In genomic region chr16:42340865-42341264, GRCm38 (mm10) we compare ENCODE assay signal across 8 mouse cellular contexts. TPM values are rescaled to one million over a fixed set of nuclear protein-coding genes. Genes with fewer than 3 reads are reported as not detected.
DNase-seq lines count a peak whose midpoint lies in the region; ATAC-seq lines count a peak whose summit lies in the region.
"Not testable (repeated sequence)": the region's sequence is repeated elsewhere in the genome, so short reads cannot be mapped to it uniquely, and the experiment has no call there.
"Had no signal": no experiment of that assay in that cellular context is flagged by ENCODE, and none has a peak within 500 bp of the region (broad histone marks: within the 10 kb centered on the region; RNA-seq: fewer than 3 reads in every experiment).

No protein-coding gene starts in this region.

- H3K9me3 ChIP-seq in embryonic facial prominence, embryonic 11.5 days (replicated peaks; ENCODE audit: control insufficient read depth, low read length); forebrain, embryonic 12.5 days; heart, embryonic 13.5 days; hindbrain, embryonic 15.5 days; limb, embryonic 12.5 days; midbrain, embryonic 13.5 days; neural tube, embryonic 13.5 days: not testable (repeated sequence)

- peak; percentile 13 for DNase-seq in embryonic facial prominence, embryonic 11.5 days (ENCODE audit: low spot score)

- H3K4me1 ChIP-seq in embryonic facial prominence, embryonic 11.5 days (ENCODE audit: control insufficient read depth, insufficient read depth, low read length), result not testable (repeated sequence)
- H3K4me1 ChIP-seq in forebrain, embryonic 12.5 days, result peaks cover 32% of the 10 kb centered on the region
- H3K4me1 ChIP-seq in heart, embryonic 13.5 days, result peaks cover 22% of the 10 kb centered on the region
- peaks cover 16% of the 10 kb centered on the region for H3K4me1 ChIP-seq in hindbrain, embryonic 15.5 days (replicated peaks)
- H3K4me1 ChIP-seq in limb, embryonic 12.5 days (replicated peaks), result peaks cover 40% of the 10 kb centered on the region
- peaks cover 35% of the 10 kb centered on the region for H3K4me1 ChIP-seq in midbrain, embryonic 13.5 days (replicated peaks)
- H3K4me1 ChIP-seq in neural tube, embryonic 13.5 days (replicated peaks), result peaks cover 41% of the 10 kb centered on the region

- H3K4me2 ChIP-seq in embryonic facial prominence, embryonic 11.5 days (ENCODE audit: low read depth, low read length), result not testable (repeated sequence)
- H3K4me2 ChIP-seq in forebrain, embryonic 12.5 days, result peak overlapping the region; percentile 77
- peak overlapping the region; percentile 94 for H3K4me2 ChIP-seq in heart, embryonic 13.5 days
- peak overlapping the region; percentile 51 for H3K4me2 ChIP-seq in hindbrain, embryonic 15.5 days
- peak overlapping the region; percentile 81 for H3K4me2 ChIP-seq in limb, embryonic 12.5 days
- peak overlapping the region; percentile 56 for H3K4me2 ChIP-seq in midbrain, embryonic 13.5 days (replicated peaks)
- peak overlapping the region; percentile 64 for H3K4me2 ChIP-seq in neural tube, embryonic 13.5 days

- H3K27me3 ChIP-seq in embryonic facial prominence, embryonic 11.5 days (ENCODE audit: control insufficient read depth, insufficient read depth, low read length); forebrain, embryonic 12.5 days; heart, embryonic 13.5 days (replicated peaks); hindbrain, embryonic 15.5 days; limb, embryonic 12.5 days; midbrain, embryonic 13.5 days; neural tube, embryonic 13.5 days: not testable (repeated sequence)

- not testable (repeated sequence) for H3K4me3 ChIP-seq in embryonic facial prominence, embryonic 11.5 days (ENCODE audit: low read depth, low read length); heart, embryonic 13.5 days
- peak overlapping the region; percentile 49 for H3K4me3 ChIP-seq in forebrain, embryonic 12.5 days (replicated peaks)
- peak overlapping the region; percentile 82 for H3K4me3 ChIP-seq in hindbrain, embryonic 15.5 days
- peak overlapping the region; percentile 40; the same call in 1 of the 2 replicates for H3K4me3 ChIP-seq in limb, embryonic 12.5 days (replicated peaks)
- peak overlapping the region; percentile 68; the same call in 1 of the 2 replicates for H3K4me3 ChIP-seq in midbrain, embryonic 13.5 days (replicated peaks)
- H3K4me3 ChIP-seq in neural tube, embryonic 13.5 days, result peak overlapping the region; percentile 63

- 0% methylated on average over 2 of the region's 3 CpGs for WGBS in embryonic facial prominence, embryonic 11.5 days
- 7% methylated on average over 2 of the region's 3 CpGs for WGBS in forebrain, embryonic 12.5 days
- WGBS in heart, embryonic 13.5 days, result 32% methylated on average over 2 of the region's 3 CpGs
- WGBS in hindbrain, embryonic 15.5 days, result 7% methylated on average over 2 of the region's 3 CpGs
- 4% methylated on average over 2 of the region's 3 CpGs for WGBS in limb, embryonic 12.5 days
- WGBS in midbrain, embryonic 13.5 days, result 9% methylated on average over 2 of the region's 3 CpGs
- 10% methylated on average over 2 of the region's 3 CpGs for WGBS in neural tube, embryonic 13.5 days

- not testable (repeated sequence) for H3K36me3 ChIP-seq in embryonic facial prominence, embryonic 11.5 days (replicated peaks; ENCODE audit: control insufficient read depth, insufficient read depth, low read depth, low read length); forebrain, embryonic 12.5 days (replicated peaks); heart, embryonic 13.5 days; hindbrain, embryonic 15.5 days; limb, embryonic 12.5 days; midbrain, embryonic 13.5 days; neural tube, embryonic 13.5 days

- ATAC-seq in embryonic facial prominence, embryonic 11.5 days (replicated peaks; ENCODE audit: insufficient number of reproducible peaks, low FRiP score, low TSS enrichment, low read depth), result peak; percentile 67
- ATAC-seq in forebrain, embryonic 12.5 days (ENCODE audit: low FRiP score), result peak; percentile 78
- ATAC-seq in heart, embryonic 13.5 days (ENCODE audit: extremely low read depth, insufficient number of reproducible peaks, low FRiP score, low TSS enrichment), result not testable (repeated sequence)
- peak; percentile 45 for ATAC-seq in hindbrain, embryonic 15.5 days (ENCODE audit: low FRiP score, low read depth)
- ATAC-seq in limb, embryonic 12.5 days (ENCODE audit: insufficient number of reproducible peaks, insufficient read depth, low FRiP score, low TSS enrichment, low read depth), result peak; percentile 73
- ATAC-seq in midbrain, embryonic 13.5 days, result peak; percentile 66
- ATAC-seq in neural tube, embryonic 13.5 days (ENCODE audit: low read depth), result peak; percentile 52

- H3K9ac ChIP-seq in embryonic facial prominence, embryonic 11.5 days (replicated peaks; ENCODE audit: low read length); forebrain, embryonic 12.5 days; heart, embryonic 13.5 days; hindbrain, embryonic 15.5 days; limb, embryonic 12.5 days (replicated peaks); midbrain, embryonic 13.5 days (replicated peaks); neural tube, embryonic 13.5 days: not testable (repeated sequence)

- H3K27ac ChIP-seq in embryonic facial prominence, embryonic 11.5 days (replicated peaks; ENCODE audit: low read depth, low read length); forebrain, embryonic 12.5 days; heart, embryonic 13.5 days (replicated peaks); limb, embryonic 12.5 days: not testable (repeated sequence)
- H3K27ac ChIP-seq in hindbrain, embryonic 15.5 days (replicated peaks), result peak overlapping the region; percentile 90
- peak overlapping the region; percentile 91 for H3K27ac ChIP-seq in midbrain, embryonic 13.5 days
- peak overlapping the region; percentile 89 for H3K27ac ChIP-seq in neural tube, embryonic 13.5 days (replicated peaks)

RNA-seq across cellular contexts. Expression of gene Gap43, which starts 0.4 kb away (rescaled TPM):
- polyA plus RNA-seq in embryonic facial prominence, embryonic 11.5 days (2014; fragmentation: Nextera tagmentation; extraction: Ambion mirVana), result 153 and 165 TPM in 2 replicates
- 208 and 225 TPM in 2 replicates for polyA plus RNA-seq in forebrain, embryonic 12.5 days (2016; fragmentation: Nextera tagmentation; extraction: Ambion mirVana)
- polyA plus RNA-seq in heart, embryonic 13.5 days (2015; fragmentation: Nextera tagmentation; extraction: Ambion mirVana), result 24.1 and 26.7 TPM in 2 replicates
- 1,448 and 1,507 TPM in 2 replicates for polyA plus RNA-seq in hindbrain, embryonic 15.5 days (2015; fragmentation: Nextera tagmentation; extraction: Ambion mirVana)
- 26.8 and 29.7 TPM in 2 replicates for polyA plus RNA-seq in limb, embryonic 12.5 days (2016; fragmentation: Nextera tagmentation; extraction: Ambion mirVana)
- 875 and 991 TPM in 2 replicates for polyA plus RNA-seq in midbrain, embryonic 13.5 days (2015; fragmentation: Nextera tagmentation; extraction: Ambion mirVana)
- 1,023 and 1,039 TPM in 2 replicates for polyA plus RNA-seq in neural tube, embryonic 13.5 days (2015; fragmentation: Nextera tagmentation; extraction: Ambion mirVana)
- polyA plus RNA-seq: macrophage had no signal
